Mouse (Mus musculus): ENCODE measurements at regions not wholly inside any gene's neighbourhood (a gene's known extent, or its start where the extent isn't known, plus 50 kb on each side); places are given as distances from the start of the nearest gene placed in this dataset.

- TF ChIP-seq CTCF (IDR thresholded peaks at IDR 0.05; ENCODE audit: borderline replicate concordance, insufficient read depth, low read depth, low read length): no peak
- no peak for TF ChIP-seq POLR2A (IDR thresholded peaks at IDR 0.05; ENCODE audit: borderline replicate concordance, insufficient read depth, low read length)
Observed at GRCm38 (mm10) chr14:102782227-102782626, 200.2 kb downstream of the Kctd12 start.

Measured in cerebellum, adult 2 months (tissue).